Mouse (Mus musculus) small intestine, adult 2 months (tissue): ENCODE data around the gene Otogl. TPM values are rescaled to one million over a fixed set of nuclear protein-coding genes. Genes with fewer than 3 reads are reported as not detected.

Source experiments
- H3K27ac ChIP-seq: fragments of 200-500 bp; 2 replicates; pipeline ENCODE4 v1.5.1; 2012; ENCODE audit warnings: low read depth, low read length, control low read depth, inconsistent platforms; ENCODE audit not compliant: insufficient read depth
- H3K27me3 ChIP-seq: fragments of 200-500 bp; 2 replicates; pipeline ENCODE4 v1.6.1; 2012; ENCODE audit warnings: mild to moderate bottlenecking, moderate library complexity, low read length, inconsistent platforms; ENCODE audit not compliant: control insufficient read depth, insufficient read depth
- H3K36me3 ChIP-seq: fragments of 200-500 bp; 2 replicates; pipeline ENCODE4 v1.6.1; 2012; ENCODE audit warnings: mild to moderate bottlenecking, low read length, control low read depth, inconsistent platforms; ENCODE audit not compliant: control insufficient read depth, insufficient read depth
- H3K4me1 ChIP-seq: fragments of 200-500 bp; 2 replicates; pipeline ENCODE4 v1.6.1; 2012; ENCODE audit warnings: low read length, inconsistent platforms, mixed read lengths; ENCODE audit not compliant: control insufficient read depth, insufficient read depth, insufficient read length
- H3K4me3 ChIP-seq: fragments of 200-500 bp; 2 replicates; pipeline ENCODE4 v1.5.1; 2012; ENCODE audit warnings: low read depth, mild to moderate bottlenecking, control low read depth, inconsistent platforms, low read length, moderate library complexity
- CTCF ChIP-seq: fragments of 200-500 bp; IDR thresholded peaks from 2 replicates; pipeline ENCODE4 v1.5.1; 2012; ENCODE audit warnings: low read depth, mild to moderate bottlenecking, control low read depth, inconsistent platforms, low read length, moderate library complexity, mixed read lengths; ENCODE audit not compliant: insufficient replicate concordance, insufficient read length; ENCODE audit errors: extremely low read depth
- POLR2A ChIP-seq: fragments of 200-500 bp; IDR thresholded peaks from 2 replicates; pipeline ENCODE4 v1.6.1; 2012; ENCODE audit warnings: low read depth, mild to moderate bottlenecking, control low read depth, inconsistent platforms, low read length, moderate library complexity
- WGBS: fragments of 180-500 bp; shearing (Covaris S2); methylation state at CpG from one replicate; pipeline ENCODE4 v1.1.7; 2018; 5-methylcytosine and 5-hydroxymethylcytosine counted together
- polyA plus RNA-seq: library from polyadenylated mRNA; depleted of rRNA; stranded (reverse); fragments of >200 nt; gene quantifications from 2 replicates; pipeline ENCODE4 v1.2.3, GENCODE M21; 2012; rRNA removed

The Otogl gene
- polyA plus RNA-seq, 1 experiment: 0.04 TPM

GRCm38 (mm10) chr10:107739815-107740214 lies 172.1 kb downstream of the Otogl start:
- no peak overlapping the region for H3K4me3 ChIP-seq
- WGBS: 80% methylated on average over 5 of the region's 5 CpGs
- no peaks in the 10 kb centered on the region for H3K36me3 ChIP-seq
- TF ChIP-seq POLR2A: no peak
- no peak for TF ChIP-seq CTCF
- H3K4me1 ChIP-seq: no peaks in the 10 kb centered on the region
- H3K27ac ChIP-seq: no peak overlapping the region
- H3K27me3 ChIP-seq: no peaks in the 10 kb centered on the region

- 85% methylated on average over 6 of the region's 6 CpGs for WGBS
Measured at GRCm38 (mm10) chr10:107737743-107738142, 174.2 kb downstream of the Otogl start.

GRCm38 (mm10) chr10:107735448-107735847 lies 176.5 kb downstream of the Otogl start:
- no peak for TF ChIP-seq POLR2A
- no peak for TF ChIP-seq CTCF
- H3K4me3 ChIP-seq: no peak overlapping the region
- 80% methylated on average over 7 of the region's 7 CpGs for WGBS

More at GRCm38 (mm10) chr10:107737743-107738142, 174.2 kb downstream of the Otogl start:
- Histone ChIP-seq H3K36me3 (no peaks in the 10 kb centered on the region), H3K4me1 (no peaks in the 10 kb centered on the region), H3K27me3 (no peaks in the 10 kb centered on the region), H3K4me3 (no peak overlapping the region), H3K27ac (no peak overlapping the region)
- TF ChIP-seq CTCF (no peak), POLR2A (no peak)

GRCm38 (mm10) chr10:107734327-107734726 lies 177.6 kb downstream of the Otogl start:
- Histone ChIP-seq H3K36me3 (no peaks in the 10 kb centered on the region), H3K27ac (no peak overlapping the region), H3K4me3 (no peak overlapping the region), H3K4me1 (no peaks in the 10 kb centered on the region), H3K27me3 (no peaks in the 10 kb centered on the region)
- TF ChIP-seq POLR2A (no peak), CTCF (no peak)

More at GRCm38 (mm10) chr10:107735448-107735847, 176.5 kb downstream of the Otogl start:
- Histone ChIP-seq H3K27me3 (no peaks in the 10 kb centered on the region), H3K27ac (no peak overlapping the region), H3K36me3 (no peaks in the 10 kb centered on the region), H3K4me1 (no peaks in the 10 kb centered on the region)

GRCm38 (mm10) chr10:107725631-107726030 lies 186.3 kb downstream of the Otogl start:
- Histone ChIP-seq H3K4me3 (no peak overlapping the region), H3K4me1 (no peaks in the 10 kb centered on the region), H3K36me3 (no peaks in the 10 kb centered on the region), H3K27ac (no peak overlapping the region), H3K27me3 (no peaks in the 10 kb centered on the region)
- TF ChIP-seq POLR2A (no peak), CTCF (no peak)
- 40% methylated on average over 7 of the region's 7 CpGs for WGBS

GRCm38 (mm10) chr10:107719806-107720205 lies 192.1 kb downstream of the Otogl start, which contains the start of gene Ptprq:
TSS of gene Ptprq (minus strand) at chr10:107720051.
- no peak for TF ChIP-seq POLR2A
- no peak for TF ChIP-seq CTCF
- H3K4me1 ChIP-seq: no peaks in the 10 kb centered on the region
- WGBS: 66% methylated on average over 1 of the region's 1 CpGs
- H3K27ac ChIP-seq: no peak within 1 kb of the TSS
- no peaks in the 10 kb centered on the region for H3K36me3 ChIP-seq
- H3K27me3 ChIP-seq: no peaks in the 10 kb centered on the region
- no peak within 1 kb of the TSS for H3K4me3 ChIP-seq

Other genes with a start within 250 kb of the Otogl start
- gene Ptprq, start 192.1 kb downstream of the Otogl start, polyA plus RNA-seq: not detected in 2 replicates